Mouse (Mus musculus) stomach, embryonic 14.5 days (tissue): ENCODE data around the gene Zfp458. TPM values are rescaled to one million over a fixed set of nuclear protein-coding genes. Genes with fewer than 3 reads are reported as not detected.

Experiments used
- polyA plus RNA-seq: library from polyadenylated mRNA; unstranded; fragments of >200 nt; fragmentation: Nextera tagmentation; extraction: Ambion mirVana; gene quantifications from 2 replicates; pipeline ENCODE4 v1.2.1, GENCODE M21; 2014

Gene Zfp458
- polyA plus RNA-seq, 1 experiment from 2014 or later = 3.2 TPM

Other genes with a start within 250 kb of the Zfp458 start
- 4.8 and 5.0 TPM in 2 replicates for gene Zfp712, start 217.3 kb downstream of the Zfp458 start, polyA plus RNA-seq
- gene Zfp708, start 180.5 kb downstream of the Zfp458 start, polyA plus RNA-seq = 6.6 and 7.6 TPM in 2 replicates
- gene Gm28557, start 169.9 kb downstream of the Zfp458 start, polyA plus RNA-seq = 4.1 and 4.5 TPM in 2 replicates
- 0.51 and 0.64 TPM in 2 replicates for gene Rslcan18, start 162.2 kb downstream of the Zfp458 start, polyA plus RNA-seq
- 2.3 and 3.0 TPM in 2 replicates for gene Zfp759, start 156.8 kb downstream of the Zfp458 start, polyA plus RNA-seq
- gene Rsl1, start 105.3 kb downstream of the Zfp458 start, polyA plus RNA-seq = 6.1 and 6.4 TPM in 2 replicates
- gene Zfp455, start 84.0 kb downstream of the Zfp458 start, polyA plus RNA-seq = 1.8 and 2.2 TPM in 2 replicates
- 0.64 and 1.1 TPM in 2 replicates for gene Zfp457, start 28.0 kb upstream of the Zfp458 start, polyA plus RNA-seq
- 2.8 and 3.4 TPM in 2 replicates for gene Zfp595, start 54.1 kb upstream of the Zfp458 start, polyA plus RNA-seq
- not detected in 2 replicates for gene Gm28044, start 82.1 kb upstream of the Zfp458 start, polyA plus RNA-seq
- gene Zfp953, start 82.1 kb upstream of the Zfp458 start, polyA plus RNA-seq = 1.5 and 1.8 TPM in 2 replicates
- 0.62 and 0.91 TPM in 2 replicates for gene Gm28041, start 97.3 kb upstream of the Zfp458 start, polyA plus RNA-seq
- gene Zfp456, start 97.3 kb upstream of the Zfp458 start, polyA plus RNA-seq = 2.5 and 3.0 TPM in 2 replicates
- gene Zfp429, start 121.4 kb upstream of the Zfp458 start, polyA plus RNA-seq = 6.0 and 7.3 TPM in 2 replicates
- gene Zfp459, start 143.0 kb upstream of the Zfp458 start, polyA plus RNA-seq = 0.62 and 0.87 TPM in 2 replicates
- gene Zfp874a, start 173.2 kb upstream of the Zfp458 start, polyA plus RNA-seq = 11.2 TPM in 2 replicates
- 4.2 and 5.1 TPM in 2 replicates for gene Zfp874b, start 205.8 kb upstream of the Zfp458 start, polyA plus RNA-seq
- 14.5 TPM in 2 replicates for gene Zfp58, start 222.1 kb upstream of the Zfp458 start, polyA plus RNA-seq
- gene Gm26965, start 247.7 kb upstream of the Zfp458 start, polyA plus RNA-seq = not detected in 2 replicates
- gene Zfp87, start 247.7 kb upstream of the Zfp458 start, polyA plus RNA-seq = 25.0 and 29.0 TPM in 2 replicates